Mouse (Mus musculus) spleen, postnatal 0 days (tissue): ENCODE results near the gene Rasl11a. TPM values are rescaled to one million over a fixed set of nuclear protein-coding genes. Genes with fewer than 3 reads are reported as not detected.

Experiments used
- polyA plus RNA-seq: library from polyadenylated mRNA; unstranded; fragments of >200 nt; fragmentation: Nextera tagmentation; extraction: Ambion mirVana; gene quantifications from 2 replicates; pipeline ENCODE4 v1.2.1, GENCODE M21; 2015

The Rasl11a gene
- 17.4 and 22.7 TPM in 2 replicates for polyA plus RNA-seq

GRCm38 (mm10) chr5:146844945-146845365 lies at the start of gene Rasl11a:
TSS of gene Rasl11a (plus strand) at chr5:146845071.

GRCm38 (mm10) chr5:146832769-146833448 lies 12.0 kb upstream of the Rasl11a start, which contains the start of gene Rpl21:
TSS of gene Rpl21 (plus strand) at chr5:146832890.

Other genes with a start within 250 kb of the Rasl11a start
- gene Usp12, start 50.1 kb upstream of the Rasl11a start, polyA plus RNA-seq = 8.1 and 11.0 TPM in 2 replicates
- 526 and 539 TPM in 2 replicates for gene Rpl21, start 12.2 kb upstream of the Rasl11a start, polyA plus RNA-seq
- gene Gtf3a, start 103.6 kb downstream of the Rasl11a start, polyA plus RNA-seq = 59.3 and 63.8 TPM in 2 replicates
- 14.4 and 16.7 TPM in 2 replicates for gene Mtif3, start 118.7 kb downstream of the Rasl11a start, polyA plus RNA-seq
- gene Lnx2, start 231.5 kb downstream of the Rasl11a start, polyA plus RNA-seq = 4.8 and 5.9 TPM in 2 replicates
- 112 and 117 TPM in 2 replicates for gene Polr1d, start 232.0 kb downstream of the Rasl11a start, polyA plus RNA-seq